Mouse (Mus musculus): ENCODE results near the gene Angptl7. TPM values are rescaled to one million over a fixed set of nuclear protein-coding genes. Genes with fewer than 3 reads are reported as not detected.

Gene Angptl7
- polyA plus RNA-seq (2015; fragmentation: Nextera tagmentation; extraction: Ambion mirVana) = 0.36 and 0.45 TPM in 2 replicates

DNA sequence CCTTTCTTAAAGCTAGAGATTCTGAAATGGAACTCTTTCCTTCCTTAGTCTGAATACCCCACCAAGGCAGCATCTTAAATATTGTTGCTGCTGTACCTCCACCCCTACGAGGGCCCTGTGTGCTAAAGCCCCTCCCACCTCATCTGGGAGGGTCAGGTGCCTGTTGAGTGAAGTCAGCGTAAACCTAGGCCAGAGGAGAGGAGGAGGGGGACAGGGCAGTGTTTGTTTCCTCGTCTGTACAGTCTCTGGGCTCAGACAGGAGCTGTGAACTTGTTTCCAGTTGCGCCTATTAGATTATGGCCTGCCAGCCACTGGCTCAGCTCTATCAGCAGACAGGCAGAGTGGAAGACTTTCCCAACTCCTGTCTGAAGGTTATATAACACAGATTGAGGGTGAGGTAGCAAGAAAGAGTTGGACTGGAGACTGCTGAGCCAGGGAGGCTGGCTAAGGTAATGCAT lies at the start of gene Angptl7:
TSS of gene Angptl7 (minus strand) at position 51 of the 458 bp plus-strand sequence.
- Histone ChIP-seq H3K36me3 (replicated peaks) (peaks cover 10% of the 10 kb centered on the region), H3K27me3 (replicated peaks) (no peaks in the 10 kb centered on the region), H3K4me3 (no peak within 1 kb of the TSS), H3K4me1 (no peaks in the 10 kb centered on the region; the same call in 1 of the 2 replicates), H3K9ac (no peak within 1 kb of the TSS), H3K27ac (no peak within 1 kb of the TSS), H3K9me3 (no peaks in the 10 kb centered on the region), H3K4me2 (no peak within 1 kb of the TSS)
- ATAC-seq (replicated peaks) = no peak
- 73% methylated on average over 4 of the region's 4 CpGs for WGBS

DNA sequence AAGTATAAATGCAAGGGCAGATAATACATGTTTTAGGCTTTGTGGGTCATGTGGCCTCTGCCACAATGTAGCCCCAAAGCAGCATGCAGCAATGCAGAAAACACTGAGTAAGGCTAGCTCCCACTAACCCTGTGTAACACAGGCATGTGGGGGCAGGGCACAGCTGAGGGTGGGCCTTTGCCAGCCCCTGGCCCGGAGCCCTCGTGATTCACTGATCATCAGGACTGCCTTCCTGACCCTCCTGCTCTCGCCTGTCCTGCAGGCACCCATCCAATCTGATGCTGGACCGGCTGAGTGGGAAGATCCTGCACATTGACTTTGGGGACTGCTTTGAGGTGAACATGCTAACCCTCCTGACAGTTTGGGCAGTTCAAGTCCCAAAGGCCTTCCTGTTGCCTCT lies 48.8 kb upstream of the Angptl7 start:
- 88% methylated on average over 4 of the region's 4 CpGs for WGBS
- Histone ChIP-seq H3K9me3 (no peaks in the 10 kb centered on the region), H3K27ac (no peak overlapping the region), H3K9ac (no peak overlapping the region), H3K36me3 (replicated peaks) (peaks cover 87% of the 10 kb centered on the region), H3K27me3 (replicated peaks) (no peaks in the 10 kb centered on the region), H3K4me1 (no peaks in the 10 kb centered on the region), H3K4me3 (no peak overlapping the region), H3K4me2 (no peak overlapping the region)
- no peak for ATAC-seq (replicated peaks)

DNA sequence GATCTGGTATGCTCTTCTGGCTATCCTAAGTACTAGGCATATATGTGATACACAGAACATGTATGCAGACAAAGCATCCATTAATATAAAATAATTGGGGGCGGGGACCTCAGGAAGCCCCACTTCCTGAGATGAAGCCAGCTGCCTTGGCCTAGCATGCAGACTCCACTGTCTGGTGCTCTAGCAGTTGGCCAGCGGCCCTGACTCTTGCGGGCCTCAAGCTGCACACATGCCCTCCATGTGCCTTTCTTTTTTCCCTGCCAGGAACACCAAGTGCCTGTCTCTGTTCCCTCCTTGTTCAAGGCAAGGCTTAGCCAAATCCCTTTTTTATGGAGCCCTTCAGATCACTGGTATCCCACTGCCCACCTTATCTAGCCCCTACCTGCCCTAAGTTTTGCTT lies 35.6 kb upstream of the Angptl7 start:
- H3K4me2 ChIP-seq = no peak overlapping the region
- H3K9ac ChIP-seq = no peak overlapping the region
- H3K9me3 ChIP-seq = no peaks in the 10 kb centered on the region
- no peak overlapping the region for H3K4me3 ChIP-seq
- H3K27me3 ChIP-seq (replicated peaks) = no peaks in the 10 kb centered on the region
- H3K27ac ChIP-seq = no peak overlapping the region
- no peaks in the 10 kb centered on the region for H3K4me1 ChIP-seq
- ATAC-seq (replicated peaks) = no peak
- 99% methylated on average over 3 of the region's 3 CpGs for WGBS
- H3K36me3 ChIP-seq (replicated peaks) = peaks cover 93% of the 10 kb centered on the region

DNA sequence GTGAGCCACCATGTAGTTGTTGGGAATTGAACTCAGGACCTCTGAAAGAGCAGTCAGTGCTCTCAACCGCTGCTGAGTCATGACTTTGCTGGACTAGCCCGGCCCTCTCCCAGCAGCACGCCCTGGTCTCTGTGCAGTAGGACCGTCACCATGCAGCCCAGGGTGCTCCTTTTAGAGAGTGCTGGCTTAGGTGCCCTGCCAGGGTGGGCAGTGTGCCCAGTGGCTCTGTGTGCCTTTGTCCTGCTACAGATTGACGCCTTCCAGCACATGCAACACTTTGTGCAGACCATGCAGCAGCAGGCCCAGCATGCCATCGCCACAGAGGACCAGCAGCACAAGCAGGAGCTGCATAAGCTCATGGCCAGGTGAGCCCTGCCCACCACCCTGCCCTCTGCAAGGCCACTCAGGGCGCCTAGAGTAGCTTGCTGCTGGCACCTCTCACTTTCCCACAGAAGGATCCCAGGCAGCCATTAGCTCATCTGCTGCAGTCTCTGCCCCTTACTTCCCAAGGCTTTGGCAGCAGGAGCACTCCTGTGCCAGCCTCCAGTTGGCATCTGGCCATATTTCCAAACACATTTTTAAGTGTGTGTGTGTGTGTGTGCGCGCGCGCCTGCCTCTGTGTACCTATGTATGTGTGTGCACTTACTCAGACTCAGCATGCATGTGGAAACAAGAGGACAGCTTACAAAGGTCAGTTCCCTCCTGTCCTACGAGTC lies 33.5 kb upstream of the Angptl7 start:
- Histone ChIP-seq H3K36me3 (replicated peaks) (peaks cover 89% of the 10 kb centered on the region), H3K27me3 (replicated peaks) (no peaks in the 10 kb centered on the region), H3K9me3 (no peaks in the 10 kb centered on the region), H3K27ac (no peak overlapping the region), H3K9ac (no peak overlapping the region), H3K4me2 (no peak overlapping the region), H3K4me3 (no peak overlapping the region), H3K4me1 (no peaks in the 10 kb centered on the region)
- ATAC-seq (replicated peaks) = no peak; the same call in 1 of the 2 replicates
- 84% methylated on average over 12 of the region's 12 CpGs for WGBS

DNA sequence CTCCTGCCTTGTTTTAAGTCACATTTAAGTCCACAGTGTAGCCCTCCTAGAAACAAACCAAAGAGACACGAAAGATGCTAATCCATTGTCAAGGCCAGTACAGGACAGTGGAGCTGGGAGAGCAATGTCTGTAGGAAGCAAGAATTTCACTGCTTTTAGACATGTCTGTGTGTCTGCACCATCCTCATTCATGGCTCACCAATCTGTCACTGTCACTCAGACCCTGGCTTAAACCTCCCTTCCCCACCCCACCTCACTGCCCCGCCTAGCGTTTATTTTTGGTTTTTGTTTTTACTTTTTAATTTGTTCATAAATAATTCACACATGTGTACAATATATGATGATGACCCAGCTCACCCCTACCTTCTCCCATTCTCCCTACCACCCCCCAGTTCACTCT lies 32.3 kb upstream of the Angptl7 start:
- WGBS = 96% methylated on average over 3 of the region's 3 CpGs
- Histone ChIP-seq H3K36me3 (replicated peaks) (peaks cover 83% of the 10 kb centered on the region), H3K9ac (no peak overlapping the region), H3K4me1 (no peaks in the 10 kb centered on the region), H3K27ac (no peak overlapping the region), H3K4me3 (no peak overlapping the region), H3K9me3 (no peaks in the 10 kb centered on the region), H3K4me2 (no peak overlapping the region), H3K27me3 (replicated peaks) (no peaks in the 10 kb centered on the region)
- ATAC-seq (replicated peaks) = no peak

DNA sequence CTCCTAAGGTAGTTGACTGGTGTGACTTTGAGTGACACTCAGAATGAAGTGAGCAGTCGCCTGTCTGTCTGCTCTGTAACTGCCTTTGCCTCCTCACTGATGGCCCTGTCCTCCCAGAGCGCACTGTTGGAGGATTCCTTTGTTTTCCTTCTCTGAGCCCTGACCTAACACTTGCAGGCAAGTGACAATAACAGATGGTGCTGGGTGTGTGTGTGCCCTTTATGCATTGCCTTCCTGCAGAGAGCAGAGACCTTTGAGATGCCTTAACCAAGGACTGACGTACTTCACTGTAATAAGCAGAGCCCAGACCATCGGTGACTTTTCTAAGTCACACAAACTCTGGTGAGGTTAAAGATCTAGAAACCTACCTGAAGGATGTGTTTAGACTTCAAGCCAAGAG lies 31.1 kb upstream of the Angptl7 start:
- Histone ChIP-seq H3K4me1 (no peaks in the 10 kb centered on the region), H3K27me3 (replicated peaks) (no peaks in the 10 kb centered on the region), H3K4me3 (no peak overlapping the region), H3K9ac (no peak overlapping the region), H3K27ac (no peak overlapping the region), H3K9me3 (no peaks in the 10 kb centered on the region), H3K36me3 (replicated peaks) (peaks cover 83% of the 10 kb centered on the region), H3K4me2 (no peak overlapping the region)
- no peak for ATAC-seq (replicated peaks)
- 81% methylated on average over 4 of the region's 4 CpGs for WGBS

DNA sequence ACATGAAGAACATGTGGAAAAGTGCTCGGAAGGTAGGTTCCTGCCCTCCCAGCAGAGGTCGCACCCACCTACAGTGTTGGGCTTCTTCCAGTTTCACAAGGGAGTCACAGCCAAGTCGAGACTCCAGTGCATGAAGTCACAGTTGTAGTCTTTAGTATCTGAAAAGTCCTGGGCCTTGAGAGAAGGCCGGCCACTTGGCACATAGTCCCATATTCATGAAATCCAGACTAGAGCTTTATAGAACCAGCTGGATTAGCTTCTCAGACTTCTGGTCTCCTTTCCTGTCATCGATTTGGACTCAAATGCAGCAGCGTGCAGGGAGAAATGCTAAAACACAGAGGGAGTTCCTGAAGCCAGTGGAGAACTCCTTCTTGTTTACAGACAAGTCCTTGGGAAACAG lies 30.5 kb upstream of the Angptl7 start:
- H3K27me3 ChIP-seq (replicated peaks) = no peaks in the 10 kb centered on the region
- no peak overlapping the region for H3K9ac ChIP-seq
- H3K9me3 ChIP-seq = no peaks in the 10 kb centered on the region
- H3K4me1 ChIP-seq = no peaks in the 10 kb centered on the region
- no peak overlapping the region for H3K27ac ChIP-seq
- H3K4me3 ChIP-seq = no peak overlapping the region
- H3K36me3 ChIP-seq (replicated peaks) = peaks cover 84% of the 10 kb centered on the region
- WGBS = 94% methylated on average over 6 of the region's 6 CpGs
- no peak overlapping the region for H3K4me2 ChIP-seq
- ATAC-seq (replicated peaks) = no peak

DNA sequence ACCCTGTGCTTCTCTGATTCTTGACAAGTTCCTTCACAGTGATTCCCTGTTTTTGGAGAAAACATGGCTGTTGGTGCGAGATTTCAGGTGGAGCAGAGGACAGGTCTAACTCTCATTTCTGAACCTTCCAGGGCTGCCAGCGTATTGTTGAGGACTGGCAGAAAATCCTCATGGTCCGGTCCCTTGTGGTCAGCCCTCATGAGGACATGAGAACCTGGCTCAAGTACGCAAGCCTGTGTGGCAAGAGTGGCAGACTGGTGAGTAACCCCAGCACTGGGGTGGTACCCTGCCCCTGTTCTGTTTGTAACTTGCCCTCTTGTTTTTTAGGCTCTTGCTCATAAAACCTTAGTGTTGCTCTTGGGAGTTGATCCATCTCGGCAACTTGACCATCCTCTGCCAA lies 30.1 kb upstream of the Angptl7 start:
- no peaks in the 10 kb centered on the region for H3K27me3 ChIP-seq (replicated peaks)
- H3K36me3 ChIP-seq (replicated peaks) = peaks cover 84% of the 10 kb centered on the region
- H3K9ac ChIP-seq = no peak overlapping the region
- H3K27ac ChIP-seq = no peak overlapping the region
- no peaks in the 10 kb centered on the region for H3K9me3 ChIP-seq
- H3K4me3 ChIP-seq = no peak overlapping the region
- H3K4me1 ChIP-seq = no peaks in the 10 kb centered on the region
- H3K4me2 ChIP-seq = no peak overlapping the region
- ATAC-seq (replicated peaks) = no peak
- WGBS = 97% methylated on average over 5 of the region's 5 CpGs

DNA sequence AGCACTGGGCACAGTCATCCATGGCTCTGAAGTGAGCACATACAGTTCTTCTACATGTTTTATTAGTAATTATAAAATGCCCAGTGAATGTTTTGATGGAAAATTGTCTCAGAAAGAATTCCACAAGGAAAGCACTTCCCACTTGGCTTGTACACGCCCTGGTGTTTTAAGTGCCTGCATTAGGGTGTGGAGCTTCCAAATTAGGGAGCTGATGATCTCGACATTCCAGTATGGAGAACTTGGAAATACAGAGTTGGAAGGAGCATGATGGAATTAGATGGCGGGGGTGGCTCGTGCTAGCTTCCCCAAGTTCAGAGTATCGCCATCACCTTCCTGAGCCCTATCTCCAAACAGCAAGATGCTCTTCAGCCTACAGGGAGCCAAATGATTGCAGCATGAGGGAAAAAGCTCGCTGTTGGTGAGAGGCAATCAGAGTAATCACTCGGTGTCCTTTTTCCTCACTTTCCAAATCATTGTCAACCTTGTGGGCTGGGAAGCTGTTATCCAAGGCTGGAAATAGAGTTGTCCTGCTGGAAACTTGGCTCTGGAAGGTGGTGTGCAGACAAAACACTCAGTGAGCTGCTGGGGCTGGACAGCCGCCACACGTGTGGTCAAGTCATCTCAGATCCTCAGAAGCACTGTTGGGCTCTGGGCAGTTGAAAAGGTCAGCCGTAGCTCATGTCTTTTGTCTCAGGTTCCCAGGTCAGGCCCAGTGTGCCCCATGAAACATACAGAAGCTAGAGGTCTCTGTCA lies 27.1 kb upstream of the Angptl7 start:
- Histone ChIP-seq H3K9me3 (no peaks in the 10 kb centered on the region), H3K27ac (no peak overlapping the region), H3K36me3 (replicated peaks) (peaks cover 64% of the 10 kb centered on the region), H3K4me3 (no peak overlapping the region), H3K27me3 (replicated peaks) (no peaks in the 10 kb centered on the region), H3K9ac (no peak overlapping the region), H3K4me1 (no peaks in the 10 kb centered on the region), H3K4me2 (no peak overlapping the region)
- 93% methylated on average over 10 of the region's 10 CpGs for WGBS
- ATAC-seq (replicated peaks) = no peak

DNA sequence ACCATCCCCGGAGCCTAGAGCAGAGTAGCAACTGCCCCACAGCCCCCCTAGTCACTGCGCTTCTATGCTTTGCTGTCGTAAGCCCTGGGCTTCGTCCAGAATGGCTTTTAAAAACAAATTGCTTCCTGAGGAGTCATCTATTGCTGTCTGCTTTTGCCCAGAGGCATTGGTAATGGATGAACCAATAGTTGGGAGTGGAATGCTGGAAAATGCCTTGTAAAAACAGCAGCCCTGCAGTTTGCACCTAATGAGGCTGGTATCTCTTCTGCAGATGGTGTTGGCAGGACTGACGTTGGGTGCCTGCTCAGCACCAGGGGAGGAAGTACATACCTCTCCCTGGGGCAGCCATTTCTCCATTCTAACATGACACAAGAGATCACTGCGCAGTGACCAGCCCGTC lies 23.3 kb upstream of the Angptl7 start:
- H3K4me3 ChIP-seq = no peak overlapping the region
- no peak overlapping the region for H3K27ac ChIP-seq
- H3K4me1 ChIP-seq = peaks cover 3% of the 10 kb centered on the region
- no peaks in the 10 kb centered on the region for H3K27me3 ChIP-seq (replicated peaks)
- H3K36me3 ChIP-seq (replicated peaks) = peaks cover 46% of the 10 kb centered on the region
- 89% methylated on average over 7 of the region's 7 CpGs for WGBS
- H3K9ac ChIP-seq = no peak overlapping the region
- no peak overlapping the region for H3K4me2 ChIP-seq
- no peak for ATAC-seq (replicated peaks)
- no peaks in the 10 kb centered on the region for H3K9me3 ChIP-seq

DNA sequence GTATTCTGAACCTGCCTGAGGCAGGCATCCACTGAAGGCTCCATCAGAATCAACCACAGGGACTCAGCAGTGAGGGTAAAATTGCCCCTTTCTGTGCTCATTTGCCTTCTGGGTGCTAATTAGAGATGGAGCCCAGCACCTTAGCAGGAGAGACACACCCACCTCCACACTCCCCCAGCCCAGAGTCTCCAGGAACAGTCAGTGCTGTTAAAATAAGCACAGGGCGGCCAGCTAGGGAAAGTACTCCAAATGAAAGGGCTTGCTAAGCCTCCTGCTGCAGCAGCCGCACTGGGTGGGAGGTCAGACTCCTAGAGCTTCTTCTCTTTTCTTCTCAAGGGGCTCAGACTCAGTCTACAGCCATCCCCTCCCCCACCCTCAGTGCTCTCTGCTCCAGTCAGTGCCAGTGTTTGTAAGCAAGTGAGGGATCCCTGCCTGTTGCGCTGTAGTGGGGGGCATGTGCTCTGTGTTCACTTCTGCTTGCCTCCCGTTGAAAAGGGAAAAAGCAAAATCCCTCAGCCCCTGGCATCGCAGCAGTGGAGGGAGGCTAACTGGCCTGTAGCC lies 18.1 kb upstream of the Angptl7 start:
- no peak overlapping the region for H3K9ac ChIP-seq
- WGBS = 15% methylated on average over 5 of the region's 5 CpGs

DNA sequence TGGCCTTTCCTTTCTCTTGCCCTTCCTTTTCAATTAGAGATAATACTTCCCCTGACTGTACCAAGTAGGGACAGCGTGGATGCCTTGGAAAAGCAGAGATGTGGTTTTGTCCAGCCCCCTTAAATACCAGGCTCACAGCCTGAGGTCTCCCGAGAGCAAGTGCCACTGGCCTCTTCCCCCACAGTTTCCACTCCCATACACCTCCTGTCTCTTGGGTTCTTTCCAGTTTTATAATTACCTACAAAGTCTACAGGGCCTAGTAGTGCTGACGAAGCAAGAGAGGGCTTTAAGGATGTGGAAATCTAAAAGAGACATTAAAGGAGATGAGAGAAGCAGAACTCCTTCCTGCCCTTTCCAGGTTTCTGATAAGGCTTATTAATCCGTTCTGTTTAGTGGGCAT lies 17.5 kb upstream of the Angptl7 start:
- ATAC-seq (replicated peaks) = 0 out of 2 replicates have a peak, but pooled peaks have one; percentile 17
- Histone ChIP-seq H3K9me3 (no peaks in the 10 kb centered on the region), H3K4me1 (peaks cover 13% of the 10 kb centered on the region), H3K36me3 (replicated peaks) (peaks cover 38% of the 10 kb centered on the region), H3K9ac (no peak overlapping the region), H3K4me3 (no peak overlapping the region), H3K4me2 (no peak overlapping the region), H3K27me3 (replicated peaks) (no peaks in the 10 kb centered on the region), H3K27ac (peak overlapping the region; percentile 64)
- WGBS = 37% methylated on average over 4 of the region's 4 CpGs

More for the DNA sequence above, 18.1 kb upstream of the Angptl7 start:
- ATAC-seq (replicated peaks) = peak; percentile 72; the same call in 1 of the 2 replicates
- Histone ChIP-seq H3K9me3 (no peaks in the 10 kb centered on the region), H3K4me1 (peaks cover 13% of the 10 kb centered on the region), H3K4me2 (no peak overlapping the region), H3K36me3 (replicated peaks) (peaks cover 36% of the 10 kb centered on the region), H3K4me3 (no peak overlapping the region), H3K27ac (peak overlapping the region; percentile 64), H3K27me3 (replicated peaks) (no peaks in the 10 kb centered on the region)

Measured in midbrain, embryonic 15.5 days (tissue).